Mouse (Mus musculus): ENCODE data around the gene Gucy2c.

Gene Gucy2c

GRCm38 (mm10) chr6:136669274-136669673 lies 112.3 kb downstream of the Gucy2c start:
- DNase-seq (ENCODE audit: low spot score in 2 of 2) = no peak

GRCm38 (mm10) chr6:136668266-136668986 lies 113.1 kb downstream of the Gucy2c start:
- DNase-seq (ENCODE audit: low spot score in 2 of 2) = no peak

- DNase-seq (ENCODE audit: low spot score in 2 of 2) = no peak
Observed at GRCm38 (mm10) chr6:136662063-136662462, 119.5 kb downstream of the Gucy2c start.

DNA sequence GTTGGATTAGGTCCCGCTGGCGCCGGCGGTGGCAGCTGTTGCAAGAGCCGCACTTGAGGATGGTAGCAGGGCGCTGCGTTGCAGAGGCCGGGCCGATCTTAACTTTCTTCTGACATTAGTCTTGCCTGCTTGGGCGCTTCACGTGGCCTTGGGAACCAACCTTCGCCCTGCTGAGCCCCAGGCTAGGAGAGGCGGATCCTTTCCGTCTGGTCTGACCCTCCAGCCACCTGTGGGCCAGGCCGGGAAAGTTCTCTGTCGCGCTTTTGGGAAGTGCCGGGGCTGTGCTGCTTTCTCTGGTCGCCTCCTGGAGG lies 119.9 kb downstream of the Gucy2c start, which contains the start of gene Plbd1:
Gene Plbd1 (minus strand): TSS at position 223 of the 311 bp plus-strand sequence.
- DNase-seq (ENCODE audit: low spot score in 2 of 2) = no peak

GRCm38 (mm10) chr6:136660831-136661705 lies 120.5 kb downstream of the Gucy2c start:
- DNase-seq (ENCODE audit: low spot score in 2 of 2) = no peak

GRCm38 (mm10) chr6:136659226-136659625 lies 122.3 kb downstream of the Gucy2c start:
- no peak for DNase-seq (ENCODE audit: low spot score in 2 of 2)

GRCm38 (mm10) chr6:136658303-136658702 lies 123.3 kb downstream of the Gucy2c start:
- no peak for DNase-seq (ENCODE audit: low spot score in 2 of 2)

- DNase-seq (ENCODE audit: low spot score in 2 of 2) = no peak
Observed at GRCm38 (mm10) chr6:136655786-136656185, 125.8 kb downstream of the Gucy2c start.

DNA sequence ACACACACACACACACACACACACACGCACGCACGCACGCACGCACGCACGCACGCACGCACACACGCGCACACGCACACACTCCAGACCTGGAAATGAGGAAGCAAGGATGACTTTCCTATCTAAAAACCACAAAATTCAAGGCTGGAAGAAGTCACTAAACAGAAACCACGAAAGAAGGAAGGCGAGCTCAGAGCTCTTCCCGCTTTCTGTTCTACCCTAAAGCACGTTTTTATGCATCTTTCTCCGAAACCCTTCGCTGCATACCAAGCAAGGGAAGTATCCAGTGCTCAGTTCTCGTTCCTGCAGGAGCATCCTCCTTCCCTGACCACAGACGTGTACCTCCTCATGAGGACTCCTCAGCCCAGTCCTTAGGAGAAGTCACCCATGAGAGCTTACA lies 127.1 kb downstream of the Gucy2c start:
- no peak for DNase-seq (ENCODE audit: low spot score in 2 of 2)

DNA sequence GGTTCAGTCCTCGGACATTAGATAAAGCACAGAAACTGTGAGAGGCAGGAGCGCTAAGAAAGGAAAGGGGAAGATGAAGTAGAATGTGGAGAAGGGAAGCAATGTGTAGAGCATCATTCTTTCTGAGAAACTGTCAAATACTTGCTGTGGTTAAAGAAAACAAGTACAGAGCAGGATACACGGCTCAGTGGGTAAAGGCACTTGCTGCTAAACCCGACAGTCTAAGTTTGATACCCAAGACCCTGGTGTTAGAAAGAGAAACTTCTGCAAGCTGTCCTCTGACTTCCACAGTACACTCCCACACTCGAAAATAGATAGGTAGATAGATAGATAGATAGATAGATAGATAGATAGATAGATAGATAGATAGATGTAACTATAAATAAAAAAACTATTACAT lies 128.2 kb downstream of the Gucy2c start:
- no peak for DNase-seq (ENCODE audit: low spot score in 2 of 2)

DNA sequence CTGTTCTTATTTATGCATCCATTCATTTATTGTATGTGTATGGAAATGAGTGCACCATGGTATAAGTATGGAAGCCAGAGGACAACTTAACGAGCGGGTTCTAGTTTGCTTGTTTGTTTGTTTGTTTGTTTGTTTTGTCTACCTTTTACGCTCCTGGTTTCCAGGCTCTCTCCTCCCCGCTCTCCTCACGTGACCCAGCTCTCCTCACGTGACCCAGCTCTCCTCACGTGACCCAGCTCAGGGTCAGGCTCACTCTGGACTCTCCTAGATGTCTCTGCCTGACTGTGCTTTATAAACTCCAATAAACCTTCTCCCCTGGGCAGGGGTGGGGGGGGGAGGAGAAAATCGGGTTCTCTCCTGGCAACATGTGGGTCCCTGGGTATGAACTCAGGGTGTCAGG lies 130.9 kb downstream of the Gucy2c start:
- DNase-seq (ENCODE audit: low spot score in 2 of 2) = no peak

GRCm38 (mm10) chr6:136647455-136647861 lies 134.1 kb downstream of the Gucy2c start:
- no peak for DNase-seq (ENCODE audit: low spot score in 2 of 2)

All from frontal cortex, postnatal 25 days (tissue).